Mouse (Mus musculus) ovary, postnatal 10 days (tissue): ENCODE data around the gene Entpd1.

Experiments used
- DNase-seq: peaks from one replicate; pipeline ENCODE4 v3.0.0; 2022; ENCODE audit warnings: low spot score

The Entpd1 gene

GRCm38 (mm10) chr19:40665778-40666177, 53.6 kb downstream of the Entpd1 start:
- DNase-seq: no peak

- DNase-seq: no peak
These were observed 54.9 kb downstream of the Entpd1 start for GRCm38 (mm10) chr19:40667111-40667510.

- no peak for DNase-seq
These were observed 63.2 kb downstream of the Entpd1 start for GRCm38 (mm10) chr19:40675329-40675728.

GRCm38 (mm10) chr19:40678087-40678486, 65.9 kb downstream of the Entpd1 start:
- no peak for DNase-seq

GRCm38 (mm10) chr19:40678532-40679307, 66.6 kb downstream of the Entpd1 start:
- DNase-seq: no peak

- no peak for DNase-seq
These were observed 67.5 kb downstream of the Entpd1 start for GRCm38 (mm10) chr19:40679632-40680031.

- no peak for DNase-seq
These were observed 72.0 kb downstream of the Entpd1 start for GRCm38 (mm10) chr19:40684124-40684523.

GRCm38 (mm10) chr19:40684566-40684965, 72.4 kb downstream of the Entpd1 start:
- no peak for DNase-seq

GRCm38 (mm10) chr19:40687291-40687927, 75.2 kb downstream of the Entpd1 start:
- DNase-seq: no peak

- no peak for DNase-seq
These were observed 81.0 kb downstream of the Entpd1 start for GRCm38 (mm10) chr19:40693201-40693600.

GRCm38 (mm10) chr19:40696116-40696515, 84.0 kb downstream of the Entpd1 start:
- DNase-seq: no peak

GRCm38 (mm10) chr19:40698103-40698853, 86.1 kb downstream of the Entpd1 start:
- DNase-seq: no peak

GRCm38 (mm10) chr19:40699816-40700215, 87.7 kb downstream of the Entpd1 start:
- DNase-seq: no peak

- DNase-seq: no peak
These were observed 90.2 kb downstream of the Entpd1 start for GRCm38 (mm10) chr19:40702406-40702805.

GRCm38 (mm10) chr19:40712889-40713628, 100.9 kb downstream of the Entpd1 start:
- no peak for DNase-seq

- DNase-seq: no peak
These were observed 102.5 kb downstream of the Entpd1 start for GRCm38 (mm10) chr19:40714700-40715099.

- DNase-seq: no peak
These were observed 104.8 kb downstream of the Entpd1 start for GRCm38 (mm10) chr19:40716981-40717380.

GRCm38 (mm10) chr19:40719439-40720105, 107.4 kb downstream of the Entpd1 start:
- no peak for DNase-seq

- no peak for DNase-seq
These were observed 108.2 kb downstream of the Entpd1 start for GRCm38 (mm10) chr19:40720381-40720780.

- no peak for DNase-seq
These were observed 110.2 kb downstream of the Entpd1 start for GRCm38 (mm10) chr19:40722137-40723038.

- DNase-seq: no peak
These were observed 111.3 kb downstream of the Entpd1 start for GRCm38 (mm10) chr19:40723516-40723915.
